ENCODE assay signal across 8 mouse cellular contexts in the genomic region with DNA sequence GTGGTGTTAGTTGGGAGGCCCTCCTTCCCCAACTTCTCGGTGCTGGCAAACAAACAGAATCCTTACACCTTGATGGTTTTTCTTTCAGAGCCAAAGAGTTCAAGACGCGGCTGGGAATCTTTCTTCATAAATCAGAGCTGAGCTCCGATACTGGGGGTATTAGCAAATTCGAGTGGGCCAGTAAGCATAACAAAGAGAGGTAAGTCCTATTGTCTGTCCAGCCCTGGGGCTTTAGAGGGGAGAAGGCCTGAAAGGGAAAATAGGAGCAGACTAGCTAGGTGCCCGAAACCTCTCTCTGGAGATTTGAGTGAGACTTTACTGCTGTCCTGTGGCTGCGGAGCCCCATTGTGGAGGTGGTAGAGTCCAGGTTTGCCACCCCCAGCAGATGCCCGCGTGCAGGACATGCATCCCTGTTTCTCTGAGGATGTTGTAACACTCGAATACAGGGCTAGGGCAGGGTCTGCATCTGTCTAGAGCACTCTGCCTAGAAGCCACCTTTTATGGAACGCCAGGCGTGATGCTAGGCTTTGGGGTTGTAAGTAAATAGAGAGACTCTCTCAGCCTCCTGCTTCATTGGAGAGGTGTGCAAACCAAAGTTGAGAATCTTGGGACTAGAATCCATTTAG. TPM values are rescaled to one million over a fixed set of nuclear protein-coding genes. Genes with fewer than 3 reads are reported as not detected.
DNase-seq lines count a peak whose midpoint lies in the region; ATAC-seq lines count a peak whose summit lies in the region.

No protein-coding gene starts in this region.

- H3K27me3 ChIP-seq in neural tube, embryonic 11.5 days (ENCODE audit: control insufficient read depth, insufficient read depth, low read length): peaks cover 3% of the 10 kb centered on the region
- peaks cover 48% of the 10 kb centered on the region for H3K27me3 ChIP-seq in limb, embryonic 12.5 days
- H3K27me3 ChIP-seq in stomach, embryonic 16.5 days (ENCODE audit: control insufficient read depth, insufficient read depth, low read length): peaks cover 30% of the 10 kb centered on the region

- H3K4me3 ChIP-seq in neural tube, embryonic 11.5 days (ENCODE audit: low read depth, low read length): peak overlapping the region; percentile 40
- H3K4me3 ChIP-seq in limb, embryonic 12.5 days (replicated peaks): peak overlapping the region; percentile 42
- H3K4me3 ChIP-seq in stomach, embryonic 16.5 days (replicated peaks; ENCODE audit: low read length): peak overlapping the region; percentile 46

- peaks cover 23% of the 10 kb centered on the region for H3K4me1 ChIP-seq in neural tube, embryonic 11.5 days (ENCODE audit: control insufficient read depth, insufficient read depth, low read length)
- H3K4me1 ChIP-seq in limb, embryonic 12.5 days (replicated peaks): peaks cover 32% of the 10 kb centered on the region
- H3K4me1 ChIP-seq in stomach, embryonic 16.5 days (ENCODE audit: control insufficient read depth, insufficient read depth, low read length): peaks cover 5% of the 10 kb centered on the region; the same call in 1 of the 2 replicates

- 25% methylated on average over 12 of the region's 12 CpGs for WGBS in neural tube, embryonic 11.5 days
- WGBS in limb, embryonic 12.5 days: 36% methylated on average over 12 of the region's 12 CpGs
- WGBS in stomach, embryonic 16.5 days: 37% methylated on average over 12 of the region's 12 CpGs

- DNase-seq in CD4-positive, CD25-positive, alpha-beta regulatory T cell, adult 2 months (ENCODE audit: low read depth, low spot score): peak; percentile 26
- DNase-seq in neural tube, embryonic 11.5 days (ENCODE audit: low spot score): peak; percentile 27
- no peak for DNase-seq in neural tube, embryonic 10.5 days (ENCODE audit: extremely low spot score, low spot score)
- DNase-seq in left cerebral cortex, adult 18-20 months (ENCODE audit: low spot score in 2 of 2): no peak
- no peak for DNase-seq in adrenal gland, adult 8-10 months

- peak overlapping the region; percentile 76 for H3K4me2 ChIP-seq in neural tube, embryonic 11.5 days (ENCODE audit: low read depth)
- H3K4me2 ChIP-seq in limb, embryonic 12.5 days: peak overlapping the region; percentile 82
- peak overlapping the region; percentile 71 for H3K4me2 ChIP-seq in stomach, embryonic 16.5 days (ENCODE audit: low read depth, low read length)

- no peak overlapping the region for H3K27ac ChIP-seq in neural tube, embryonic 11.5 days (ENCODE audit: low read depth, low read length)
- H3K27ac ChIP-seq in limb, embryonic 12.5 days: no peak overlapping the region
- no peak overlapping the region for H3K27ac ChIP-seq in stomach, embryonic 16.5 days (ENCODE audit: low read length)

- ATAC-seq in CD4-positive, CD25-positive, alpha-beta regulatory T cell, adult 4 months: no peak
- no peak for ATAC-seq in neural tube, embryonic 11.5 days (ENCODE audit: insufficient read depth, low FRiP score, low TSS enrichment)
- ATAC-seq in limb, embryonic 12.5 days (ENCODE audit: insufficient number of reproducible peaks, insufficient read depth, low FRiP score, low TSS enrichment, low read depth): no peak
- no peak for ATAC-seq in stomach, embryonic 16.5 days (ENCODE audit: insufficient read depth, low FRiP score)

- H3K9me3 ChIP-seq in neural tube, embryonic 11.5 days (ENCODE audit: control insufficient read depth, low read length): no peaks in the 10 kb centered on the region
- no peaks in the 10 kb centered on the region for H3K9me3 ChIP-seq in limb, embryonic 12.5 days
- no peaks in the 10 kb centered on the region for H3K9me3 ChIP-seq in stomach, embryonic 16.5 days (replicated peaks; ENCODE audit: control insufficient read depth, low read length)

- H3K36me3 ChIP-seq in neural tube, embryonic 11.5 days (ENCODE audit: control insufficient read depth, insufficient read depth, low read length): no peaks in the 10 kb centered on the region
- 0 out of 2 replicates have a peak, but pooled peaks cover 3% of the 10 kb centered on the region for H3K36me3 ChIP-seq in limb, embryonic 12.5 days
- H3K36me3 ChIP-seq in stomach, embryonic 16.5 days (ENCODE audit: control insufficient read depth, insufficient read depth, low read length): no peaks in the 10 kb centered on the region

- peak overlapping the region; percentile 62 for H3K9ac ChIP-seq in neural tube, embryonic 11.5 days (ENCODE audit: low read length)
- peak overlapping the region; percentile 62 for H3K9ac ChIP-seq in limb, embryonic 12.5 days (replicated peaks)
- H3K9ac ChIP-seq in stomach, embryonic 16.5 days (ENCODE audit: low read length): peak overlapping the region; percentile 50; the same call in 1 of the 2 replicates

RNA-seq across cellular contexts. Expression of a gene that starts 0.7 kb away (rescaled TPM):
- 10 to 100 TPM; 10.9 to 46.2 TPM for polyA plus RNA-seq in CD4-positive, CD25-positive, alpha-beta regulatory T cell, adult 4 months (2017; shearing (Covaris generic))
- polyA plus RNA-seq in neural tube, embryonic 11.5 days (2014; fragmentation: Nextera tagmentation; extraction: Ambion mirVana): 13.0 and 14.1 TPM in 2 replicates
- polyA plus RNA-seq in limb, embryonic 12.5 days (2016; fragmentation: Nextera tagmentation; extraction: Ambion mirVana): 16.8 and 18.7 TPM in 2 replicates
- 4.3 and 5.0 TPM in 2 replicates for polyA plus RNA-seq in stomach, embryonic 16.5 days (2015; fragmentation: Nextera tagmentation; extraction: Ambion mirVana)
- total RNA-seq in left cerebral cortex, adult 18-20 months (2021): 10 to 100 TPM; 10.3 to 12.6 TPM
- total RNA-seq in adrenal gland, adult 8-10 months (2022): 10 to 100 TPM in 1 of 4 experiments, 1 to 10 TPM in 3; 2.5 to 18.0 (median 4.7) TPM

RNA-seq across cellular contexts. Expression of a gene that starts 8.3 kb away (rescaled TPM):
- polyA plus RNA-seq in CD4-positive, CD25-positive, alpha-beta regulatory T cell, adult 4 months (2017; shearing (Covaris generic)): 10 to 100 TPM; 53.0 to 58.5 TPM
- 26.7 and 29.2 TPM in 2 replicates for polyA plus RNA-seq in neural tube, embryonic 11.5 days (2014; fragmentation: Nextera tagmentation; extraction: Ambion mirVana)
- 10.5 and 11.4 TPM in 2 replicates for polyA plus RNA-seq in limb, embryonic 12.5 days (2016; fragmentation: Nextera tagmentation; extraction: Ambion mirVana)
- polyA plus RNA-seq in stomach, embryonic 16.5 days (2015; fragmentation: Nextera tagmentation; extraction: Ambion mirVana): 13.7 TPM in 2 replicates
- total RNA-seq in left cerebral cortex, adult 18-20 months (2021): 10 to 100 TPM; 11.7 to 13.4 TPM
- total RNA-seq in adrenal gland, adult 8-10 months (2022): 10 to 100 TPM in 3 of 4 experiments, 1 to 10 TPM in 1; 9.7 to 25.3 (median 16.9) TPM

Comparison
In these comparisons a context has a peak if more than half of its experiments do, and no peak if none do; other contexts are left out.
1. DNase-seq: peak in CD4-positive, CD25-positive, alpha-beta regulatory T cell, adult 2 months (single experiment) and neural tube, embryonic 11.5 days (single experiment); none in neural tube, embryonic 10.5 days (single experiment), left cerebral cortex, adult 18-20 months (0 of 2) and adrenal gland, adult 8-10 months (single experiment).
2. Peak in every context shown above with its lines, with median percentiles within 50 percentile points of each other: H3K4me2 ChIP-seq, H3K4me3 ChIP-seq and H3K9ac ChIP-seq.